Mouse (Mus musculus): ENCODE data around the gene Notch1. TPM values are rescaled to one million over a fixed set of nuclear protein-coding genes. Genes with fewer than 3 reads are reported as not detected.

Notch1 gene
- total and polyA plus RNA-seq, 2 experiments: 6.2 to 9.7 TPM

DNA sequence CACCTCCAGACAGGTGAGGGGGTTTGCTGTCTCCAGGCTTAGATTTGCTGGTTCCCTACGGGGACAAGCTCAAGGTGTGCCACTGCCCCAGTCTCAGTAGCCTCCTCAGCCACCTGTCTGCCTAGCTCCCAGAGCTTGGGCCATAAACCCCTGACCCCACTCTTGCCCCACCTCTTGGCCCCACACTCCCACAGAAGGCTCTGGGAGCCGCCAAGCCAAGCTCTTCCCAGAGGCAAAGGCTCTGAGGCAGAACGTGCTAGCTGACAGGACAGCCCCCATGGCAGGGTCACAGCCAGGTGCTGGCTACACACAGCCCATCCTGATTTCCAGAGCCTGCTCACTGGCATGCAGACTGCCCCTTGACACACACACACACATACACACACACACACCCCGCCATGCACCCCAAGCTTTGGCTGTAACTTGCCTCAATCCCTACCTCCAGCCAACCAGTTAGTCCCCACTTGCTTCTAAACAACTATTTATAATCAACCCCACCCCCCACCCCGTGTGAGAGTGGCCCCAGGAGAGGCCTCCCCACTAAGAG is 30.1 kb downstream of the Notch1 start:
- 58% methylated on average over 5 of the region's 5 CpGs for WGBS
- H3K79me2 ChIP-seq (ENCODE audit: control insufficient read depth, insufficient read depth, low read length): peaks cover 59% of the 10 kb centered on the region
- H3K4me1 ChIP-seq (ENCODE audit: control insufficient read depth, insufficient read depth, low read length): peaks cover 43% of the 10 kb centered on the region
- no peak for DNase-seq (ENCODE audit: extremely low read depth, low read depth, low spot score)
- no peaks in the 10 kb centered on the region for H3K36me3 ChIP-seq (ENCODE audit: control insufficient read depth, insufficient read depth, low read length)
- H3K4me3 ChIP-seq (ENCODE audit: insufficient read depth, low read depth, low read length): no peak overlapping the region
- no peaks in the 10 kb centered on the region for H3K27me3 ChIP-seq (ENCODE audit: control insufficient read depth, insufficient read depth, low read length)
- H3K27ac ChIP-seq (replicated peaks; ENCODE audit: insufficient read depth, low read depth, low read length): no peak overlapping the region
- TF ChIP-seq POLR2A (IDR thresholded peaks at IDR 0.05; ENCODE audit: extremely low read depth, insufficient read depth, low read length) (no peak), CTCF (IDR thresholded peaks at IDR 0.05; ENCODE audit: low read depth, low read length) (no peak)
- H3K9ac ChIP-seq (ENCODE audit: low read depth, low read length): no peak overlapping the region

DNA sequence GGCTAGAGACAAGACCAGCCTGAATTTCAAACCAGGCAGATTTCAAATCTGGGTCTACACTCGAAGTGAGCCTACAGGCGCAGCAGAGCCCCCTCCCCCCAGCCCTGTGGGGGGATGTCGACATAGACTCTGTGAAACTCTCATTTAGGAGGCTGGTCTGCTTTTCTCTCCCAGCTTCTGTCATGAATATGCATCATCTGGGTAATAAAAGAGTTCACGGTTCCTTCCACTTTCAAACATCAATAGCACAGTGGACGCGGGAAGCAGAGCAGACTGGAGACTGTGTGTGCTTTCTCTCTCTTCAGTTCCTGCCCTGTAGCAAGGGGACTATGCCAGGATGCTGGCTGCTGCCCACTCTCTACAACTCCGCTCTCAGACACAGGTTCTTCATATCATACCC is 30.8 kb downstream of the Notch1 start:
- DNase-seq (ENCODE audit: extremely low read depth, low read depth, low spot score): no peak
- TF ChIP-seq POLR2A (IDR thresholded peaks at IDR 0.05; ENCODE audit: extremely low read depth, insufficient read depth, low read length) (no peak), CTCF (IDR thresholded peaks at IDR 0.05; ENCODE audit: low read depth, low read length) (no peak)
- H3K36me3 ChIP-seq (ENCODE audit: control insufficient read depth, insufficient read depth, low read length): no peaks in the 10 kb centered on the region
- no peaks in the 10 kb centered on the region for H3K27me3 ChIP-seq (ENCODE audit: control insufficient read depth, insufficient read depth, low read length)
- peaks cover 55% of the 10 kb centered on the region for H3K79me2 ChIP-seq (ENCODE audit: control insufficient read depth, insufficient read depth, low read length)
- peaks cover 48% of the 10 kb centered on the region for H3K4me1 ChIP-seq (ENCODE audit: control insufficient read depth, insufficient read depth, low read length)
- WGBS: 61% methylated on average over 7 of the region's 7 CpGs
- no peak overlapping the region for H3K27ac ChIP-seq (replicated peaks; ENCODE audit: insufficient read depth, low read depth, low read length)
- H3K4me3 ChIP-seq (ENCODE audit: insufficient read depth, low read depth, low read length): no peak overlapping the region
- H3K9ac ChIP-seq (ENCODE audit: low read depth, low read length): no peak overlapping the region

- peaks cover 46% of the 10 kb centered on the region for H3K4me1 ChIP-seq (ENCODE audit: control insufficient read depth, insufficient read depth, low read length)
These were observed 31.2 kb downstream of the Notch1 start for GRCm38 (mm10) chr2:26485278-26485677.

GRCm38 (mm10) chr2:26484169-26484568 is 32.3 kb downstream of the Notch1 start:
- 90% methylated on average over 10 of the region's 10 CpGs for WGBS
- TF ChIP-seq POLR2A (IDR thresholded peaks at IDR 0.05; ENCODE audit: extremely low read depth, insufficient read depth, low read length): no peak
- no peak for TF ChIP-seq CTCF (IDR thresholded peaks at IDR 0.05; ENCODE audit: low read depth, low read length)
- H3K9ac ChIP-seq (ENCODE audit: low read depth, low read length): no peak overlapping the region
- no peaks in the 10 kb centered on the region for H3K27me3 ChIP-seq (ENCODE audit: control insufficient read depth, insufficient read depth, low read length)
- peaks cover 42% of the 10 kb centered on the region for H3K4me1 ChIP-seq (ENCODE audit: control insufficient read depth, insufficient read depth, low read length)
- peaks cover 49% of the 10 kb centered on the region for H3K79me2 ChIP-seq (ENCODE audit: control insufficient read depth, insufficient read depth, low read length)
- no peak for DNase-seq (ENCODE audit: extremely low read depth, low read depth, low spot score)
- H3K27ac ChIP-seq (replicated peaks; ENCODE audit: insufficient read depth, low read depth, low read length): no peak overlapping the region
- H3K36me3 ChIP-seq (ENCODE audit: control insufficient read depth, insufficient read depth, low read length): peaks cover 2% of the 10 kb centered on the region; the same call in 1 of the 2 replicates
- H3K4me3 ChIP-seq (ENCODE audit: insufficient read depth, low read depth, low read length): no peak overlapping the region

More at GRCm38 (mm10) chr2:26485278-26485677, 31.2 kb downstream of the Notch1 start:
- no peak overlapping the region for H3K27ac ChIP-seq (replicated peaks; ENCODE audit: insufficient read depth, low read depth, low read length)
- H3K27me3 ChIP-seq (ENCODE audit: control insufficient read depth, insufficient read depth, low read length): no peaks in the 10 kb centered on the region
- 74% methylated on average over 9 of the region's 9 CpGs for whole genome bisulfite sequencing
- no peaks in the 10 kb centered on the region for H3K36me3 ChIP-seq (ENCODE audit: control insufficient read depth, insufficient read depth, low read length)
- DNase-seq (ENCODE audit: extremely low read depth, low read depth, low spot score): peak; percentile 46
- H3K9ac ChIP-seq (ENCODE audit: low read depth, low read length): no peak overlapping the region
- H3K4me3 ChIP-seq (ENCODE audit: insufficient read depth, low read depth, low read length): no peak overlapping the region
- peaks cover 54% of the 10 kb centered on the region for H3K79me2 ChIP-seq (ENCODE audit: control insufficient read depth, insufficient read depth, low read length)
- TF ChIP-seq POLR2A (IDR thresholded peaks at IDR 0.05; ENCODE audit: extremely low read depth, insufficient read depth, low read length): no peak
- no peak for TF ChIP-seq CTCF (IDR thresholded peaks at IDR 0.05; ENCODE audit: low read depth, low read length)

- no peak for DNase-seq (ENCODE audit: extremely low read depth, low read depth, low spot score)
- WGBS: 51% methylated on average over 13 of the region's 13 CpGs
- peak overlapping the region; percentile 21; the same call in 1 of the 2 replicates for H3K9ac ChIP-seq (ENCODE audit: low read depth, low read length)
These were observed 33.1 kb downstream of the Notch1 start for GRCm38 (mm10) chr2:26483230-26483869.

DNA sequence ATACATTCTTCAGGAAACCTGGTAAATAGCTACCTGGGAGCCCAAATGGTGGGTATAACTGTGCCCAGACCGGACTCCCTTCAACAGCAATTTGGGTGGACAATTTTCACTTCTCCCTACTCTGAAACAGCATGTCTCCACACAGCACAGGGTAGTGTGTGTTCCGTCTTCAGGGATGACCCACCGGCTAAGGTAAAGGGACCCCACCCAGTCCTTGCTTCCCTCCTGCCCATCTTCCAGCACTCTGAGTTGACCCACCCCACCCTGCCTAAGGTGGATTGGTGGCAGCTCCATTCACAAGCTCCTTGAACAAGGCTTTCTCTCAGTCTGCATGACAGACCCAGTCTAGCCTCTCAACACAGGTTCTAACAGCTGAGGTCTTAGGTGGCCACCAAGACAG is 33.6 kb downstream of the Notch1 start:
- Histone ChIP-seq H3K4me1 (ENCODE audit: control insufficient read depth, insufficient read depth, low read length) (peaks cover 37% of the 10 kb centered on the region), H3K79me2 (ENCODE audit: control insufficient read depth, insufficient read depth, low read length) (peaks cover 35% of the 10 kb centered on the region), H3K27me3 (ENCODE audit: control insufficient read depth, insufficient read depth, low read length) (no peaks in the 10 kb centered on the region), H3K27ac (replicated peaks; ENCODE audit: insufficient read depth, low read depth, low read length) (peak overlapping the region; percentile 45), H3K4me3 (ENCODE audit: insufficient read depth, low read depth, low read length) (no peak overlapping the region), H3K9ac (ENCODE audit: low read depth, low read length) (peak overlapping the region; percentile 21; the same call in 1 of the 2 replicates), H3K36me3 (ENCODE audit: control insufficient read depth, insufficient read depth, low read length) (peaks cover 2% of the 10 kb centered on the region; the same call in 1 of the 2 replicates)
- DNase-seq (ENCODE audit: extremely low read depth, low read depth, low spot score): no peak
- WGBS: 52% methylated on average over 3 of the region's 3 CpGs
- no peak for TF ChIP-seq CTCF (IDR thresholded peaks at IDR 0.05; ENCODE audit: low read depth, low read length)
- no peak for TF ChIP-seq POLR2A (IDR thresholded peaks at IDR 0.05; ENCODE audit: extremely low read depth, insufficient read depth, low read length)

More at GRCm38 (mm10) chr2:26483230-26483869, 33.1 kb downstream of the Notch1 start:
- Histone ChIP-seq H3K4me1 (ENCODE audit: control insufficient read depth, insufficient read depth, low read length) (peaks cover 40% of the 10 kb centered on the region), H3K27ac (replicated peaks; ENCODE audit: insufficient read depth, low read depth, low read length) (peak overlapping the region; percentile 45), H3K27me3 (ENCODE audit: control insufficient read depth, insufficient read depth, low read length) (no peaks in the 10 kb centered on the region), H3K4me3 (ENCODE audit: insufficient read depth, low read depth, low read length) (no peak overlapping the region), H3K79me2 (ENCODE audit: control insufficient read depth, insufficient read depth, low read length) (peaks cover 41% of the 10 kb centered on the region), H3K36me3 (ENCODE audit: control insufficient read depth, insufficient read depth, low read length) (peaks cover 2% of the 10 kb centered on the region; the same call in 1 of the 2 replicates)
- TF ChIP-seq POLR2A (IDR thresholded peaks at IDR 0.05; ENCODE audit: extremely low read depth, insufficient read depth, low read length) (no peak), CTCF (IDR thresholded peaks at IDR 0.05; ENCODE audit: low read depth, low read length) (no peak)
